Mouse (Mus musculus): Measurements from ENCODE around the gene Commd7. TPM values are rescaled to one million over a fixed set of nuclear protein-coding genes. Genes with fewer than 3 reads are reported as not detected.
A peak's percentile ranks its signal among the peaks of the same experiment; 100 is the strongest.
"Not testable (repeated sequence)": the region's sequence is repeated elsewhere in the genome, so short reads cannot be mapped to it uniquely, and the experiment has no call there.

The Commd7 gene
- total RNA-seq (2021): 10 to 100 TPM; 32.9 to 36.5 TPM

DNA sequence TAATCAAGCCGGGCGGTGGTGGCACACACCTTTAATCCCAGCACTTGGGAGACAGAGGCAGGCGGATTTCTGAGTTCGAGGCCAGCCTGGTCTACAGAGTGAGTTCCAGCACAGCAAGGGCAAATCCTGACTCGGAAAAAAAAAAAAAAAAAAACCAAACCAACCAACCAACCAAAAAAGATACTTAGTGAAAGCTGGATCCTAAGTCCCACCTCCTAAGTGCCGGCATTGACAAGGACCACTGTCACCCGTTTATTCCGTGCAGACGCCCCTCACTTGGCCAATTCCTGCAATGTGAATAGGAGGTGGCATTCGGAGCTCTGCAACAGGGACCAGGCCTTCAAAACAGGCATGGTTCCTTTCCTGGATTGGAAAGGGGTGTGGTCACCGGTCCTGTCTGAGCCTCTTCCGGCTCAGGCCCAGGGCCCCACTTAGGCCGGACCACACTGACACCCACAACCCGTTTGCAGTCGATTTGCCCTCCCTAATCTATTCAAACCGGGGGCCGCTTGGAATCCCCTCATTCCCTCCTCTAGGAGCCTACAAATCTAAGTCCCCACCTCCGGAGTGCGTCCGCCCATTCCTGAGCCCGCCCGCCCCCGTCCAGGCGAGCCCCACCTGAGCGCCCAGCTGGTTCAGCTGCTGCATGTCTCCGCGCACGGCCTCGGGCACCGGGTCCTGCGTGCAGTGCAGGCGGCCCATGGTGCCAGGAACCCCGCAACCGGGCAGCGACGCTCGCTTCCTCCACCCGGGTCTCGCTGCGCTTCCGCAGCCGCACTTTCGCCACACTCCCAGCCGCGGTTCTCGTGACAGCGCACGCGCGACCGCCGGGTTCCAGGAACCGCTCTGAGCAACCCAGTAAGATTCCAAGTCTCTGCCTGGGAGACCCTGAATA, at the start of gene Commd7:
Gene Commd7, minus strand, starts transcription at position 806 of the 895 bp plus-strand sequence.
- peak; percentile 76 to 90 for DNase-seq (ENCODE audit: extremely low spot score in 1 of 2, low spot score in 2 of 2)
- intact Hi-C loops (cut with DNase I): no loop called here

DNA sequence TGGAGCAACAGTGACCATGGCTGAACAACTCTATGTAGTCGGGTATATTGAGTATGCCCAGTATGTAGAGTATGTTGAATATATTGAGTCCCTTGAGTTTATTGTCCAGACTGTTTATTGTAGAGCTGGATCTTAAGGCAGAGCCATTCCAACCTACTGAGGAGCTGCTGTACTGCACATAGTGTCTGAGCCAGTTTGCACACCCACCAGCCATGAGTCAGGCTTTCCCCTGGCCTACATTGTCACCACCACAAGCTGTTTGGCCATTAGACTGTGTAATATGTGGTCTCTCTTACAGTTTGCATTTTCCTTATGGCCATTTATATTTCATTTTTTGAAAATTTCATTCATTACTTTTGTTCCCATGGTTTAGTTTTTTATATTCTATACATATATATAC, 47.4 kb upstream of the Commd7 start:
- intact Hi-C loops (cut with DNase I): no loop called here

DNA sequence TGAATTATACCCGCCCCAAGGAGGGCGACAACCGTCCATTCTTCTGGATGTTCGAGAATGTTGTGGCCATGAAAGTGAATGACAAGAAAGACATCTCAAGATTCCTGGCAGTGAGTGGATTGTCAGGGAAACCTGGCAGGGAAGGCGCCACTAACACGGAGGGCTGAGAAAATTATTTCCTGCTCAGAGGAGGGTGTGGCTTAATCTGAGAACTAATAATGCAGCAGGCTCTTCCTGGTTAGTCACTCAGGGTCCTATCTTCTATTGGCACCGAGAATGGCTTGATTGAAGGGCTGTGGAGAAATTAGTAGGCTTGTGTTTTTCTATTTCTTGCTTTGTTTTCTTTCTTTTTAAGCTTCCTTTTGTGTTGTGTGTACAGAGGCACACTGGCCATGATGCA, 45.0 kb upstream of the Commd7 start:
- DNase-seq (ENCODE audit: extremely low spot score in 1 of 2, low spot score in 2 of 2): no peak
- intact Hi-C loops (cut with DNase I): no loop called here

More for the DNA sequence above, 47.4 kb upstream of the Commd7 start:
- DNase-seq (ENCODE audit: extremely low spot score in 1 of 2, low spot score in 2 of 2): no peak

DNA sequence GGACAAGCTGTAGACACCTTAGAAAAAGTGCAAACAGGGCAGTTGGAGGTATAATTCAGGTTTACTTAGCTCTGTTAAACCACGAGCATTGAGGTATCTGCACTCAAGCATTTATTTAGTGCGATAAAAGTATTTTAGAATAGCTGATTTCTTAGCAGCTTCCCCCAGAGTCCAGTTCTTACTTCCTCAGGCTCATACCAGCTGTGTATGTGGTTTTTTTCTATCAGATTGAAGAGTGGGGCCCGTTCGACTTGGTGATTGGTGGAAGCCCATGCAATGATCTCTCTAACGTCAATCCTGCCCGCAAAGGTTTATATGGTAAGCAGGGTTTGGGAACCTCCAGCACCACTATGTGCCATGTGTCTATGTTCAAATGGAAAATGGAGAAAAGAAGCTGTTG, 44.4 kb upstream of the Commd7 start:
- intact Hi-C loops (cut with DNase I): no loop called here
- no peak for DNase-seq (ENCODE audit: extremely low spot score in 1 of 2, low spot score in 2 of 2)

DNA sequence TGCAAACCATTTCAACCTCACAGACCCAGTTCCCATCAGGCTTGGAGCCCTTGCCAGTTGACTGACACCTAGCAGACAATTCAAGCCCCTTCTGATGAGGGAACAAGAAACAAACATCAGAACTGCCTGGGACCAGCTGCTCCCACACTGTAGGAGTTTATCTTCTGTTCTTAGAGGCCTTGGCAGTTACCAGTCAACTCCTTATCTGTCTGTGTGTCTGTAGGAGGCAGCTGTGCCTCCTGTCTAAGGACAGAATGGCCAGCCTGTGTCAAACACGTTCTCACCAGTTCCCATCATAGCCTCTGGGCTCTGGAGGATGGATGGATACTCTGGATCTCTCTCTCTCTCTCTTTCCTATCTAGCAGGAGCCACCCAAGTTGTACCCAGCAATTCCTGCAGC, 42.8 kb upstream of the Commd7 start:
- intact Hi-C loops (cut with DNase I); DNase-seq (ENCODE audit: extremely low spot score in 1 of 2, low spot score in 2 of 2): not testable (repeated sequence)

DNA sequence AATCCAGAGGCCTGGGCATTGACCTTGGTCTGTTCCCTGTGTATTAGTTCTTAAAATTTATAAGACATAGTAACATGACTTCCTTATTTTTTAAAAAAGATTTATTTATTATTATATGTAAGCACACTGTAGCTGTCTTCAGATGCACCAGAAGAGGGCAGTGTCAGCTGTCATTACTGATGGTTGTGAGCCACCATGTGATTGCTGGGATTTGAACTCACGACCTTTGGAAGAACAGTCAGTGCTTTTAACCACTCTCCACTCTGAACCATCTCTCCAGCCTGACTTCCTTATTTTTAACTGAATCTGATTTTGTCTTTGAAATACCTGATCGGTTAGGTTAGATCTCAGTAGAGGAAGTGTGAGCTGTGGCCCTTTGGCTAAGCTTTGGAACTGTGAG, 40.0 kb upstream of the Commd7 start:
- intact Hi-C loops (cut with DNase I): no loop called here
- no peak for DNase-seq (ENCODE audit: extremely low spot score in 1 of 2, low spot score in 2 of 2)

DNA sequence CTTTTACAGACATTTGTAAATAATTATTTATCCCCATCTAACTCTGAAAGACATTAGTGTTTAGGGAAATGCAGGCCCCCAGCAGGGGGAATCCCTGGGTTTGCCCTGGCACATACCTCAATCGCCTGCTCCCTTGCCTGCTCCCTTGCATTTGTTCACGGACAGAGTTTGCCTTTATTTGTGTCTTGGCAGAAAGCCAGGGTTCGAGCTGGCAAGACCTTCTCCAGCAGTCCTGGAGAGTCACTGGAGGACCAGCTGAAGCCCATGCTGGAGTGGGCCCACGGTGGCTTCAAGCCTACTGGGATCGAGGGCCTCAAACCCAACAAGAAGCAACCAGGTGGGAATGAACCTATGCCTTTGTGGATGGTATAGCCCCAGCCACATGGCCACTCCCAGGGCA, 37.5 kb upstream of the Commd7 start:
- peak in 1 of 2 experiments; percentile 32 for DNase-seq (ENCODE audit: extremely low spot score in 1 of 2, low spot score in 2 of 2)
- intact Hi-C loops (cut with DNase I): no loop called here

DNA sequence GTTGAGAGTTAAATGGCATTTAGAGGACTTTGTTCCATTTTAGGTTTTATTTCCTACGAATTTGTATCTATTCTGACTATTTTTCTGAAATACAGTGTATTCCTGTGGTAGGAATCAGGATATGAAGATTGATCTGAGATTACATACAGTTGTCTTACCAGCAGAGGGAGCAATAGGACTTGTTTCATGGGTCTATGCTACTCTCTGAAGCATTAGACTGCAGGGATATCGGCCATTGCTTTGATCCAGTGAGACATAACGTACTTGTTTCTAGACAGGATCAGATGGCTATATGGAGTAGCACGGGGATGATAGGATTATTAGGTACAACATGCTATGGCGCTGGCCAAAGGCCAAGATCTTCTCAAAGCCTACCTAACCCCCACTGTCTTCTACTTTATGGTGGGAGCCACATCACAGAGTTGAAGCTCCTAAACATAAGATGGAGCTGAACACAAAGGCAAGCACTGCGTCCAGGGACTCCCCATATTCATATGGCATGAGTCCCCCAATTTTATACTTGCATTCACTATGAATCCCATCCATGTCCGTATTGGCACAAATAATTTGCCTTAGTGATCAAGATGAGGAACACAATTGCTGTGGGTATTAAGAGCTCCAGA, 36.3 kb upstream of the Commd7 start:
- intact Hi-C loops (cut with DNase I): loop anchor here (2.0 to 5.0 kb wide), 2 partner anchors 182 to 263 kb away; no protein-coding TSS in a partner anchor
- peak in 1 of 2 experiments; percentile 74 for DNase-seq (ENCODE audit: extremely low spot score in 1 of 2, low spot score in 2 of 2)

DNA sequence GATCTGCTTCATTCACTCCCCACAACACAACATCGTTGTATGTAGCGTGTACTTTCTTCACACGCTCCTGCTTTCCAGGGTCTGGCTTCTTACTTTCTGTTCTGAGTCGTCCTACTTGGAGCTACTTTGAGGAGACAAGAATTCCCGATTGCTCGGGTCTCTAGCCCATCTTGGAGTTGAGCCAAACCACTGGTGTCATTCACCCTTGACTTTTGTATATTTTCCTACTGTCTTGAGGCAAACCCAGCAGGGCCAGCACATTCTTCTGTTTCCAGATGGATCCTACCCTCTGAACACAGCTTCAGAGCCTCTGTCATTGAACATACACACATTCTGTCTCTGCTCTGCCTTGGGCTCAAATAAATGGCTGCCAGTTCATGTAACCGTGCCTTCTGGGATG, 32.8 kb upstream of the Commd7 start:
- DNase-seq (ENCODE audit: extremely low spot score in 1 of 2, low spot score in 2 of 2): no peak
- intact Hi-C loops (cut with DNase I): loop anchor here (5.0 kb wide), 1 partner anchor 267 kb away; no protein-coding TSS in a partner anchor

DNA sequence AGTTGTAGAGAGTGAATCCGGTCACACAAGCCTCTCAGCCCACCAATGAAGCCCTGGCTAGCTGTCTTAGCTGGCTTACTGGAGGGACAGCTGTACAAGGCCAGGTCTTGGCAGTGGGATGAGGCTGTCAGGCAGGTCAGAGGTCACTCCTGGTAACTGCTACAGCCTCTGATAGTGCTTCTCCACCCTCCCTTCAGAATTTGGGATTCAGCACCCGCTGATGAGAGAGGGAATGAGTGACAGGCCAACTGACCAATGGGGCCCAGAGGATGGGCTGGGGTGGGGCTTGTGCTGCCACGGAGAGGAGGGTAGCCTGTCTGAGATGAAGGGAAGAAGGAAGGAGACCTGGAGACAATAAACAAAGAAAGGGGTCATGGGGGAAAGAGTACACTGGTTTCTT, 28.0 kb upstream of the Commd7 start:
- DNase-seq (ENCODE audit: extremely low spot score in 1 of 2, low spot score in 2 of 2): no peak
- intact Hi-C loops (cut with DNase I): no loop called here

DNA sequence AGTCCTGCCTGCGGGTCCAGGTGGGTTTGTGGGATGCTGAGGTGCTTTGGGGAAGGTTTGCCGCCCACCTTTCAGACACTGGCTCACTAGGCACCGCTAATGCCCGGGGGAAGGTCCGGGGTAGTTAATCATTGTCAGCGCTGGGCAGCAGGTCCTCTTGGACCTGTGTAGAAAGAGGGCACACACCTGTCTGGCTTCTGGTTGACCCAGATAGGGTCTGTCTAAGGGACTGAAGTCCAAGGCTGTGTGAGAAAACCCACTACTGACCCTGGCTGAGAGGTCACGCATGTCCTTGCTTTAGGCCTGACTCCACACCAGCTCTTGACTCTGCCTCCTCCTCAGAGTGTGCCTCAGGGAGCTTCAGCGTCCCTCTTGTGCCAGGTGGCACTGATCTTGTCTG, 25.1 kb upstream of the Commd7 start:
- intact Hi-C loops (cut with DNase I): not testable (repeated sequence)

DNA sequence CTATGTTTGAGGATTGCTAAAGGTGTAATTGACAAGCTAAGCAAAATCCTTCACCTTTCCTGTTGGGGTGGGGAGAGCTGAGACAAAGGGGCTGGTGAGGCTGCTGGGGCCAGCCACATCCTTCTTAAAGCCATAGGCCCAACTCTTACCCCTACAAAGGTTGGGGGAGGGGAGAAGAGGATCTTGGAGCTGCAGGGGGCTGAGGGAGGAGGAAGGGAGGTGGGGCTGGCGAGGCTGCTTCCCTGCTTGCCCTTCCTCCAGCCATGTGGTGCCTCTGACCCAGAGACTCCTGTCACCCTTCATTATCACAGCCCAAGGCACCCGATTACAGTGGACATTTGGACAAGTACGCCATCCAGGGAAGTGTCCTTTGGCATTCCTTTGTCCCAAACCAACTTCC, 19.1 kb upstream of the Commd7 start:
- DNase-seq (ENCODE audit: extremely low spot score in 1 of 2, low spot score in 2 of 2): peak in 1 of 2 experiments; percentile 33
- intact Hi-C loops (cut with DNase I): no loop called here

More for the DNA sequence above, 25.1 kb upstream of the Commd7 start:
- DNase-seq (ENCODE audit: extremely low spot score in 1 of 2, low spot score in 2 of 2): not testable (repeated sequence)

DNA sequence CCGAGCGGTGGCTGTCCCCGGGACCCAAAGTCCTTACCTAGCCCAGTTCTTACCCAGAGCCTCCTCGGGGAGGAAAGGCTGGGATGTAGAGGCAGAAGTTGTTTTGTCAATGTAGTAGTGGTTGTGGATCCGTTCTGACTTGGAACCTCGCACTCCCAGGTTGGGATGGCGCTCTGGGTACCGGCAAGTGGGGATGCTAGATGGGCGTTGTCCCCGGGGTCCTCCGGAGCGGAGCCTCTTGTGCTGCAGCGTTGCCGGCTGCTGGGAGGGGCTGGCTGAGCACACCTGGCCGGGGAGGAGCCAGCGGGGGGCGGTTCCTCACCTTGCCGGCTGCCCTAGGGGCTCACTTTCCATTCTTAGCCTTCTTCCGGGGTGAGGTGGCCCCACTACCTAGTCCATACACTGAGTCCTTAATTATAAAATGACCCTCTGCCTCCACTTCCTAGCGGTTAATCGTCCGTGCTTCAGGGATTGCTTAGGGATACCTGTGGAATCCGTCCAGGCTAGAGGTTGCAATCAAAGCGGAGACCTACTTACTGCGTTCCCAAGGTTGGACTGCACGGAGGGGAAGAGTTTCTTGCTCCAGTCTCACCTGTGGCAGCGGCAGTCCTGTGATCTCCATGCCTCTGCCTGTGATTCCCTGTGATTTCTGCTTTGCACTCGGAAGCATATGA, 17.6 kb upstream of the Commd7 start:
- DNase-seq (ENCODE audit: extremely low spot score in 1 of 2, low spot score in 2 of 2): peak in 1 of 2 experiments; percentile 31
- intact Hi-C loops (cut with DNase I): no loop called here

DNA sequence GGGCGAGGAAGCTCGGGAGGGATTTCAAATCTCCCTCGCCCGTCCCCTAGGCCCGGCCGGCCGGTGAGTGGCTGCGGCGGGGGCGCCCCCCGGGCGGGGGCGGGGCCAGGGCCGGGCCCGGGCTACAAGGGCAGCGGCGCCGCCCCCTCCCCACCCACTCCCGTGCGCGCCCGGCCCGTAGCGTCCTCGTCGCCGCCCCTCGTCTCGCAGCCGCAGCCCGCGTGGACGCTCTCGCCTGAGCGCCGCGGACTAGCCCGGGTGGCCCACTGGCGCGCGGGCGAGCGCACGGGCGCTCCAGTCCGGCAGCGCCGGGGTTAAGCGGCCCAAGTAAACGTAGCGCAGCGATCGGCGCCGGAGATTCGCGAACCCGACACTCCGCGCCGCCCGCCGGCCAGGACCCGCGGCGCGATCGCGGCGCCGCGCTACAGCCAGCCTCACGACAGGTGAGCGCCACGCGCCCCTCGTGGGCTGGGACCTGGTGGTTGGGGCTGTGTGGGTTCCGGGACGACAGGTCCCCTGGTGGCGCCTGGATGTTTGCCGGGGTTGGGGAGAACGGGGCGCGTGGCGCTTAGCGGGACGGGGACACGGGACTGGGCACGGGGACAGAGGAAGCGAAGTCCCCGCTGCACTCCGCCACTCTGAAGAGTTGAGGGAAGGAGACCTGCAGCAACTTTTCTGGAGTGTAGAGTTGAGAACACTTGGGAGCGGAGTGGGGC, 16.9 kb upstream of the Commd7 start, which contains the start of gene Dnmt3b:
Gene Dnmt3b, plus strand, starts transcription at position 153 of the 716 bp plus-strand sequence.
- DNase-seq (ENCODE audit: extremely low spot score in 1 of 2, low spot score in 2 of 2): peak in 1 of 2 experiments; percentile 76
- intact Hi-C loops (cut with DNase I): no loop called here

DNA sequence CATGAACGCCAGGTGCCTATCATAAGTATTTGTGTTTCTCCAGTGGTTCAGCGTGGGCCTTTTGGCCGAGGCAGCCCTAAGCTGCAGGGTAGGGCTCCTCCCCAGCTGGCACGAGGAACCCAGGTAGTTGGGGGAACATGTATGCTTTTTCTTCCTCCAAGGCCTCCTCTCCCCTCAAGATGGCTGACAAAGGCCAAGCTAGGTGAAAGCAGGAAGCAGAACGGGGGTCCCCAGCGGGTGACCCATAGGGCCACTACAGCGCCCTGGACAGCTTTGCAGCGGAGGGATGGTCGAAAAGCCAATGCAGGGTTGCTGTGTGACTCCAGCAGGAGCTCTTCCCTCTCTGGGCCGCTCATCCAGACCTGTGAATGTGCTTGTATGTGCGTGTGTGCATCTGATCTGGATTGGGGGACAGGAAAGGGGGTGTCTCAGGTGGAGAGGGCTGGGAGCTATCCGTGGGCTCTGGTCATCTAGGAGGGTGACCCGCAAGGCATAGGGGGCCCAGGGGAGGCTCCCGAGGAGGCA, 16.3 kb upstream of the Commd7 start:
- DNase-seq (ENCODE audit: extremely low spot score in 1 of 2, low spot score in 2 of 2): no peak
- intact Hi-C loops (cut with DNase I): no loop called here

DNA sequence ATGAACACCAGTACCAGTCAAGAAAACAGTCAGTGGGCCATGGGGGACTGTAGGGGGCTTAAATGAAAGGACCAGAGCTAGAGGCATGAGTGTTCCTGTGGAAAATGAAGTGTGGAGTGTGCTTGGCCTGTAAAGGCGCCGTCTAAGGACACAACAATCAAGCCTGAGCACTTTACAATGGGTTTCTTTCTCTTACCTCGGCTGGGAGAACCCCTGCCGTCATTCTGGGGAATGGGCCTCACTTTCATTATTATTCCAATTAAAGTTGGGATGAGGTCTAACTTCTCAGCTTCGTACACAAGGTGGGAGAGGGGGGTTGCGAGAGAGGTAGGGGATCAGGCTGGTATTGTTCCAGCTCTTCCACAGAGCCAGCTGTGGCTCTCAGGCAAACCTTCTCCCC, 10.4 kb upstream of the Commd7 start:
- no peak for DNase-seq (ENCODE audit: extremely low spot score in 1 of 2, low spot score in 2 of 2)
- intact Hi-C loops (cut with DNase I): no loop called here

DNA sequence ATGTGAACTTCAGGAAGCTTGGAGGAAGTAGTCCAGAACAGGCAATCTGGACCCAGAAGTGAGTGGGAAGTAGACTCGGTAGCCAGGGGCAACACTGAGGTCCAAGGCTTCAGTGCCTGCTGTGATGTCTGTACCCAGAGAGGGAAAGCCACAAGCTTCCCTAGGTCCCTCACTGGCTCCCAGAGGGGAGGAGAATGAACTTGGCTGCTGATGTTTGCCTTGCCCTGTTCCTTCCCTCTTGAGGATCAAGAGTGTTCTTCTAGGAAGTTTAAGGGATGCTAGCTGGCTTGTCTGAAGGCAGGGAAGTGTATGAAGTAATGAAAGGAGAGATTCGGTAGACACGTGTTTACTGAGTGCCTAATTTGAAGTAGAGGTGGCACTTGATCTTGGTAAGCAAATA, 9.9 kb upstream of the Commd7 start:
- intact Hi-C loops (cut with DNase I): no loop called here
- no peak for DNase-seq (ENCODE audit: extremely low spot score in 1 of 2, low spot score in 2 of 2)

DNA sequence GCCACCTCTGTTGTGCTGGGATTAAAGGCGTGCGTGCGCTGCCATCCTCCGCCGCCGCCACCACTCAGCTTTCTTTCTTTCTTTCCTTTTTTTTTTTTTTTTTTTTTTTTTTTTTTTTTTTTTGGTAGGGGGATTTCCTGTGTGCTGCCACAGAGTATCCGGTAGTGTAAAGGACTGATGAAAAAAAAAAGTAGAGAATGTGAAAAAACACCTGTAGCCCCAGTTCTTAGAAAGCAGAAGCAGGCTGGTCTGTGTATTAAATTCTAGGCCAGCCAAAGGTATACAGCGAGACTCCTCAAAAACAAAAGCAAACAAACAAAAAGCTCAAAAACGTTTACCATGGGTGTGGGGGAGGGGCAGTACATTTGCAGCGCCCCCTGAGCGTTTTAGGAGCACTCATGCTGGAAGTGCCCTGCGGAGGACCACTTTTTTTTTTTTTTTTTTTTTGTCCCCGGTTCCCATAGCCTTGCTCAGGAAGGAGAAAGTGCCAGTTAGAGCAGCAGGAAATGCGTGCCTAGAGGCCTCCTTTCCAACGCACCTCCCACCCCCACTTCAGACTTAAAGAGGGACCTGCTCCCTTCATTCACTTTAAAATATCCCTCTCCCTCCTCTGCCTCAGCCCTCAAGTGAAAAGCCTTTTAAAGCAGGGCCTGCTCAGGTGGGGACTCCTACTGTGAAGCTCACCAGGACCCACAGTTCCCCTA, 6.5 kb upstream of the Commd7 start:
- no peak for DNase-seq (ENCODE audit: extremely low spot score in 1 of 2, low spot score in 2 of 2)
- intact Hi-C loops (cut with DNase I): no loop called here
